Mouse (Mus musculus): ENCODE results near the gene Gm10645.

Gene Gm10645

DNA sequence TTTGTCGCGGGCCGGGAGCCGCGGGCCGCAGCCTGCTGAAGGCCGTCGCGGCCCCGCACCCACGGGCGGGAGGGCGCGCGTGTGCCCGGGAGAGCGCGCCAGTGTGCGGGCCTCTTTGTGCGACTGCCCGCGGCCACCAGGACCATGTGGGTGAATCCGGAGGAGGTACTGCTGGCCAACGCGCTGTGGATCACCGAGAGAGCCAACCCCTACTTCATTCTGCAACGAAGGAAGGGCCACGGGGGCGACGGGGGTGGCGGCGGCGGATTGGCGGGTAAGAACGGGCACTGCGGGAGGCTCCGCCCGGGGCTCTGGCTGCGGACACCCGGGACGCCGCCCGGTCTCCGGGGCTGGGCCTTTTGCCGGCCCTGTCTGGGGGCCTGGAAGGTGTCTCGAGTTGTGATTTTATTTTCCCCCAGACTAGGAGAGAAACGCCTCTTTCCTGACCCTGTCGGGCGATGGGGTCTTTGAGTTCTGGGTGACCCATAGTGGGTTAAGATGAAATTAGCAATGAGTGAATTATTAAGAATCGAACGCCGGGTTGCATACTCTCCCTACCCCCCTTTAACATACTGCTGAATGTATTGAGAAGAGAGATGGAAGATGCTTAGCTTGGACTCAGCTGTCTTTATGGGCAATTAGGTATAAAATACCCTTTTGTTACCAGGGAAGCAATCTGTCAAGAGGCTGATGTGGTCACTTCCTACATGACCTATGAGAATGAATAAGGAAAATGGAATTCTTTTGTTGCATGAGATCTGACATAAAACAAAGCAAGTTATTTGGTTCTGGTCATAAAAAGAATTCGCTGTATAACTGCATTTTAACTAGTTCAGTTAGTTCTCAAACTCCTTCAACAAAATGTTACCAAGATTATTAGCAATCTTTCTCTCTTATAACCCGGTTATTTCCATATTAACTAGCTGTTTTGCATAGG is at the start of gene Gm10645:
TSS of gene Gm10645 (minus strand) at position 240 of the 937 bp plus-strand sequence.
- peak; percentile 77 for DNase-seq (ENCODE audit: extremely low spot score, low spot score)

GRCm38 (mm10) chr8:83215065-83215464 is 49.1 kb upstream of the Gm10645 start:
- DNase-seq (ENCODE audit: extremely low spot score, low spot score), result no peak

- no peak for DNase-seq (ENCODE audit: extremely low spot score, low spot score)
Measured at GRCm38 (mm10) chr8:83210676-83211075, 44.7 kb upstream of the Gm10645 start.

- DNase-seq (ENCODE audit: extremely low spot score, low spot score), result no peak
Measured at GRCm38 (mm10) chr8:83209581-83209980, 43.6 kb upstream of the Gm10645 start.

DNA sequence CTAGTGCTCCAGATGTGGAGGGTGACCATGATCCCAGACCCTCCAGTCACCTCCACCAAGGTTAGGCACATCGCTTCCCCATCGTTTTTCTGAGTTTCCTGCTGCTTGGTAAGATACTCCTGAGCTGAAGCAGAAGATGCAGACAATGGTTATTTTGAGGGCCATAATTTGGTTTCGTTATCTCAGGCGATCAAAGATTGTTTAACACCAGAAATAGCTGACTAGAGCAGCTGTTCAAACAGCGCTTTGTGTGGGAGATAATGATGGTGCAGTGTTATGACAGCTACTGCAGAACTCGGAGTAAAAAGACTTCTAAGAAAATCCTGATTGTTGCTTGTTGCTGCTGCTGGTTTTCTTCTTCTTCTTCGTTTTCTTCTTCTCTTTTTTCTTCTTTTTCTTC is 39.9 kb upstream of the Gm10645 start:
- no peak for DNase-seq (ENCODE audit: extremely low spot score, low spot score)

- DNase-seq (ENCODE audit: extremely low spot score, low spot score), result no peak
Measured at GRCm38 (mm10) chr8:83202946-83203345, 37.0 kb upstream of the Gm10645 start.

DNA sequence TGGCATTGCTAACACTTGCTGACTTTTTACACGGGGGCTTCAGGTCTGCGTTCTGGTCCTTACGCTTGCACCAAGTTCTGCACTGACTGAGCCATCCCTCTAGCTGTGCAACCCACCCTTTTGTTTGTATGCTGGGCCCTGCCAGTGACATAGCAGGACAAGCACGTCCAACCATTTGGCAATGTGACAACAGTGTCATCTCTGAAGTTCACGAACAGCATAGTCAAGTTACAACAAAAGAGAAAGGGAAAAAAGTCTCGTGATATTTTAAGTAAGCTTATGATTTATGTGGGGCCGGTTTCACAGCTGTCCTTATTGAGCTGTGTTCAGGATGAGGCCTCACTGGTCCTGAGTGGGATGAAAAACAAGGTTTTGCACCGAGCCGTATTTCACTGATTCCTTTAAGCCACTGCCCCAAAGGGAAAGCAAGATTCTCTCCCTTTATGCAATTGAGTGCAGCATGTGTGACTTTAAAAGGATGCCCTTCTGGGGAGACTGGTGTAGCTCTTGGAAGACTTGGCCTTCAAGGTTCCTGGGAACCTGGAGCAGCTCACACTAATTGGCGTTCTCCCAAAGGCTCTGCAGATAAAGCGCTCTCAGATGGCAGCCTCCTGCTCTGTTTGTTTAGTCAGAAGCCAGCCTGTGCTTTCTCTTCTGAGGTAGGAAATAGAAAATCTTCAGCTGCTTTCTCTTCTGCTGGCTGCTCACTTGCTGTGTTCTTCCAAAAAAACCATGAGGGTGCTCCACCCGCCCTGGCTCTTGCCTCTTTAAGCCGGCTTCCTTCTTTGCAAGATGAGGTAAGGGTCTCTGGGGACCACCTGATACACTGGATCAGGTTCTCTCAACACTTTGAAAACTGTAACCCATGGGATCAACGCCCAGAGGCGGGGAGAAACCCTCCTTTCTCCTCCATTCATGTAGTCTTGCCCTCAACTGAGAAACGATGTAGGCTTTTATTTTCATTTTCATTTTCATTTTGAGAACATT is 34.5 kb upstream of the Gm10645 start:
- no peak for DNase-seq (ENCODE audit: extremely low spot score, low spot score)

DNA sequence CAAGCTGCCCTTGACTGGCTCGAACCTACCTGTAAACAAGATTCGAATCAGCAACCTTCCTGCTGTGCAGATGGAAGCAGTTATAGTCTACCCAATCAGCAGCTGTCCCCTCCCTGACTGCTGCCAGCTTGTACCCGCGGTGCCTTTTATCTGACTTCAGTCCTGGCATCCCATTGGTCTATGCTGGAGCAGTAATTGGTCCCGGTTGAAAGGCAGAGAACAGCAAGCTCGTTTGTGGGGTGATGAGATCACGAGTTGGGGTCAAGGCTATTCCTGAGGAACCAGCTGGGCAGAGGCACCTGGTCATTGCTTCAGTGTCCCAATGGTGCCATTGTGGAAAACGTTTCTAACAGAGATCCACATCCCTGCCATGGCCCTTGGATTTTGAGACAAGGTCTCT is 33.7 kb upstream of the Gm10645 start:
- no peak for DNase-seq (ENCODE audit: extremely low spot score, low spot score)

DNA sequence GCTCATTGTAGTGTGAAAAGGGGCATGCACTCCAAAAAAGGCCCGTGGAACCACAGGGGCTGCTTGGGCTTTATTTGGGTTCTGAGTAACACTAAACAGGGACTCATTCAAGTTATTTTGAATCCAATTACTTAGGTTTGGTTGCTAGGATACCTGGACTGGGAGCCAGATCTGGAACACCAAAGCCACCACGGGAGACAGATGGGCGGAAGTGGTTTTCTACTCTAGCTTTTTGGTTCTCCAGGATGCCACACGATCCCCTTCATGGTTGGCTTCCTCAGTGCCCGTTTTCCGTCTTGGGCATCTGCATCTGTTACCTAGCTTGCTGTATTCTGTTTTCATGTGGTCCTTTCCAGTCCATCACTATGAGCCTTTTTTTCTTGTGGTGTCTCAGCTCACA is 30.1 kb upstream of the Gm10645 start:
- DNase-seq (ENCODE audit: extremely low spot score, low spot score), result no peak

DNA sequence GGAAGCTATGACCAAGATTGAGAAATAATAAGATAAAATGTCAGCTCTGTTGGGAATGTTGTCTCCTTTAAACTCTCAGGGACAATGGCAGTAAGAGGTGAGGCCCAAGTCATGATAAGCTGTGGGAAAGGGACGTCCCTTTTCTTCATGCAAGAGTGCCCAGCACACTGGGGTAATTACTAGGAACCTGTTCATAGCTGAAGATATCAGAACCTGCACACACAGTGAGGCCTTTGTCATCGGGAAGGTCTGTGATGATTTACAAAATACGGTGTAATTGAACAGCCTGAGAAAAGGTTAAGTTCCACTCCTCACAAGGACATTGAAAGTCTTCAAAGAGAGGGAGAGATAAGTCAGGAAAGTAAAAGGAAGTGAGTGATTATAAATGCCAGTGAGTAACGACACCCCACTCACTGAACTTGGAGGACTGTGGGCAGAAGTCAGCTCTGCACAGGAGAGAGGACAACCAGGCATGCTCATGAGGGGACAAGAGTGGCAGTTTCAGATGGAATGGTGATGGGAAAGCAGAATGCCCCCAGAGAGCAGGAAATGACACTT is 23.6 kb upstream of the Gm10645 start:
- no peak for DNase-seq (ENCODE audit: extremely low spot score, low spot score)

DNA sequence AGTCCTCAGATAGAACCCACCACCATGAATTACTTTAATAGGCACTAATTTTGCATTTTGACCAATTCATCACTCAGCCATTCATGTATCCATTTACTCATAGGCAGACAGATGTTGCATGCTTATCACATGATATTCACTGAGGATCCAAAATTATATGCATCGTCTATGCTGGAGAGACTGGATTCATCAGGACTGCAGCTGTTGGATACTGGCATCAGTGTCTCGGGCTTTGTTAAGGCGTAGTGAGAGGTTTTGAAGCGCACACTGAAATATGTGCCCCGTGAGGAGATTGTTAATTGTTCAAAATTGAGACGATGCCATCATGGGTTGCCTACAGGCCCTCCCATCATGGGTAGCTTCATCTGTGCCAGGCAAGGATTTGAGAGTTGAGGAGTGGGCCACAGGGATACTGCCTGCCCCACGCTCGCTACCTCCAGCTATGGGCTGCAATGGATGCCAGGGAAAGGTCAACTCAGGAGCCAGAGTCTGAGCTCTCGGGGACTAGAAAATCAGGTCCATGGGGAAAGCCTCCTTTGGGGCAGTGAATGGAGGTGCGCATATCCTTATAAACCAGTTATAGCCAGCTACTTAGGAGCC is 21.5 kb upstream of the Gm10645 start:
- no peak for DNase-seq (ENCODE audit: extremely low spot score, low spot score)

DNA sequence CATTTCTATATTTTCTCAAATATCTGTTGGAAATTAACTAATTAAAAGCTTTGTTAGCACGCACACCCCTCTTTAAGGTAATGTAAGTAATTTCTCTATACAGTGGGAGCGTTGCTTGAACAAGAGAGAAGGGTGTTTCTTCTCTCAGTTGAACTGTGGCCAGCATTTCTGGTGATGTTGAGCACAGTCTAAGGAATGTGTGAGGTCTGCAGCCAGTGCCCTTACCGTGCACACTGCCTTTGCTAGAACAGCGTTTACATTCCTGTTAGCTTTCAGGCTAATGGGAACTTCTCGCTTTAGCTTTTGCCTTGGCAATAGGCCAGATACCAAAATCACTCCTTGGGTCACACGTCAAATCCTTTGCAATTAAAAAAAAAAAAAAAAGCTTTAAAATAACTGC is 20.4 kb upstream of the Gm10645 start:
- no peak for DNase-seq (ENCODE audit: extremely low spot score, low spot score)

- no peak for DNase-seq (ENCODE audit: extremely low spot score, low spot score)
Measured at GRCm38 (mm10) chr8:83182784-83183183, 16.8 kb upstream of the Gm10645 start.

DNA sequence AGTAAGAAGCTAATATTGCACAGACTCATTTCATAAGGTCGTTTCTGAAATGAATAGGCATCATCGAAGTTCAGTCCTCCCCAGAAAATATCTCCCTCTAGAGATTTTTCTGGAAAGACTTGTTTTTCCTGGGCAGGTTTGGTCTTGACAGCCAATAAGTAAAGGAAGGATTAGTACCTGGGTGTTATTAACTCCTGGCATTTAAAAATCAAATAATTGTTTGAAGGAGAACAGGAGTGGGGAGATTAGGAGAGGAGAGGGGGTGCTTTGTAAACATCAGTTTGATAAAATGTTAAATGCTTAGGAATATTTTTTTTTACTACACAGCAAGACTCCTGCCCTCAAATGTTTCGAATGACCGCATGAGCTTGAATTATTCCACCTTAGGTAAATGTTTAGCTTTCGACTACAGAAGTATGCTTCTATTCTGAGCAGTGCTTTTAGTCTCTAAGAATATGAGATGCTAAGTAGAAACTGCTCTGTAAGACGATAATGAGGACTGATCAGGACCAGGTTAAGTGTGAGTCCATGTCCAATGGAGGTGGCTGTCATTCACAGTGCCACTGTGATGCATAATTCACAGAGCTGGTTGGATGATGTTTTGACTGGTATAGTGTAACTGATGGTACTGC is 16.0 kb upstream of the Gm10645 start:
- no peak for DNase-seq (ENCODE audit: extremely low spot score, low spot score)

GRCm38 (mm10) chr8:83178228-83178742 is 12.3 kb upstream of the Gm10645 start:
- DNase-seq (ENCODE audit: extremely low spot score, low spot score), result peak; percentile 29

- DNase-seq (ENCODE audit: extremely low spot score, low spot score), result no peak
Measured at GRCm38 (mm10) chr8:83177317-83178195, 11.6 kb upstream of the Gm10645 start.

DNA sequence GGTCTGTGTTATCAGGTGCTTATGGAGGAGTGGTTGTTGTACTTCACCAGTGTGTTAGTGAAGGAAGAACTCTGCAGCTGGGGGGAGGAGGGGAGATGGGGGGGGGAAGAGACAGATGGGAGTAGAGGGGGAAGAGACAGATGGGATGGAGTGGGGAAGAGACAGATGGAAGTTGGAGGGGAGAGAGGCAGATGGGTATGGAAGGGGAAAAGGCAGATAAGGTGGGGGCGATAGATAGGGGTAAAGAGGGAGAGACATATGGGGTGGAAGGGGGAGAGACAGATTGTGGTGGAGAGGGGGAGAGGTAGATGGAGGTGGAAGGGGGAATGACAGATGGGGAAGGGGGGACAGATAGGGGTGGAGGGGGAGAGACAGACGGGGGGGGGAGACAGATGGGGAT is 10.8 kb upstream of the Gm10645 start:
- DNase-seq (ENCODE audit: extremely low spot score, low spot score), result no peak

DNA sequence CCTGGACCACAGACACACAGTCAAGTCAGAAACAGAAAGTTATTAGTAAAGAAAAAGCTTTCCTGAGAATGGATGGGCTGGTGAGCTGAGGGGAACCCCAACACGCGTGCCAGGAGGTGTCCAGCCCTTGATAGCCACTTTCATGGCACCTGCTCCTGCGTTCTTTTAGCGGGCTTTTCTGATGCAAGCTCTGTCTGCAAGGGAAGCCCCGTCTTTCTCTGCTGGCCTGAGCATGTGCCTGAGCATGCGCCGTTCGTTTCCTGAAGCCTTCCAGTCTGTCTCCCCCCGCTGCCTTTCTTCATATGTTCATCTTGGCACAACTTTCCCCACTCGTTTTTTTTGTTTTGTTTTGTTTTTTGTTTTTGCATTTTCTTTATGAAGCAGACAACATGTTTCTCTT is 9.7 kb upstream of the Gm10645 start:
- no peak for DNase-seq (ENCODE audit: extremely low spot score, low spot score)

DNA sequence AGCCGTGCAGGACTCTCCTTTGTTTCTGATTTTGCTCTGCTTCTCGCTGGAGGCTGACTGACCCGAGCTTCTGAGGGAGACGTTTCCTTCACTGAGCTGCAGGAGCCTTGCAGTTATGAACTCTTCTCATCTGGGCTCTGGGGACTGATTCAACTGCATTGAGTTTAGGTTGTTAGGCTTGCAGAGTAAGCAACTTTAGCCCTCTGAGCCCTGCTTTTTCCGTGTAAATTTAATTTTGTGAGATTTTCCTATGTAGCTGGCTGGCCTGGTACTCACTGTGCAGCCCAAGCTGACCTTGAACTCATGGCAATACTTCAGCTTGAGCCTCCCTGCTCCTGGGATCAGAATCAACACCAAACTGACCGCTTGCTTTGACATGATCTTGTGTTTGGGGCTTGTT is 4.9 kb upstream of the Gm10645 start:
- DNase-seq (ENCODE audit: extremely low spot score, low spot score), result no peak

GRCm38 (mm10) chr8:83169709-83170108 is 3.7 kb upstream of the Gm10645 start:
- no peak for DNase-seq (ENCODE audit: extremely low spot score, low spot score)

Data from neural tube, embryonic 10.5 days (tissue).